Mouse (Mus musculus): ENCODE results near the gene Ano1.

The Ano1 gene

DNA sequence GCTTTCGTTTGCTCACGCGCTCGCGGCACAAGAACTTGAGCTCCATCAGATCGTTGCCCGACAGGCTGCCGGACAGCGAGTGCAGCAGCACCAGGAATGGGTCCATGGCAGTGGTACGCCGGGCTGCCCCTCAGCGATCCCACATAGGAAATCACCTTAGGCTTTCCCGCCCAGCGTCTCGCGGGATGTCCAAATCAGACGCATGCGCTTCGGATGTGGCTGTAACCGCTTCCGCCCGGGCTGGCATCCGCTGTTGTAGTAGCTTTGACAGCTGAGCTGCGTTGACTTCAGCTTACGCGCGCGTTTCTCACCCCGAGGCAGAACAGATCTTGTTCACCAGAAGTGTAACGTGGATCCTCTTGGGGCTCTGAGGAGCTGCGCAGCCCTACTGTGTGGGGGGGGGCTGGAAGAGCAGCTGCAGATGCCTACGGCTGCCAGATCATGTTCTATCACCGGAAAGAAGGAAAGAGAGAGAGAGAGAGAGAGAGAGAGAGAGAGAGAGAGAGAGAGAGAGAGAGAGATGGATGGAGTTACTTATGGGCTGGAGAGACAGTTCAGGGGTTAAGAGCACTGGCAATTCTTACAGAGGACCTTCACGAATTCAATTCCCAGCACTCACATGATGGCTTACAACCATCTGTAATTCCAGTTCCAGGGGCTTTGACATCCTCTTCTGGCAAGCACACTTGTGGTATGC lies 169.3 kb downstream of the Ano1 start, which contains the start of gene Fadd:
Gene Fadd (minus strand): TSS at position 180 of the 697 bp plus-strand sequence.
- peak; percentile 96 for DNase-seq

- DNase-seq = peak; percentile 95
These were observed 170.1 kb downstream of the Ano1 start for GRCm38 (mm10) chr7:144581559-144582283.

DNA sequence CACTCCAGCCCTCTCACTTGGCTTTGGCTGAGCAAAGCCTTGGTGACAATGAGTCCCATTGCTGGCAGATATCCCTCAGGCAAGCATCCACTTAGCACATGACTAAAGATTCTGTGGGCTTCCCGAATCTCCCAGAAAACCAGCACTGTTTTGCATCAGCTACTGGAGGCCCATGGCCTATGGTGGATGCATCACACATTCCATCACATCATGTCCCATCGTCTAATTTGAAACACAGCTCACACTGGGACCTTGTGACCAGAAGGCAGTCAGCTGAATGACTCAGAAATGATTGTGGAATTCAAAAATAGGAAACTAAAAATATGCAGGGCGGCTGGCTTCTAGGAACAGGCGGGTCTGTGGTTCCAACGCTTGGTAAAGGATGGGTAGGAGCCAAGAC lies 173.9 kb downstream of the Ano1 start:
- DNase-seq = no peak

- DNase-seq = peak; percentile 90
These were observed 179.5 kb downstream of the Ano1 start for GRCm38 (mm10) chr7:144572234-144572633.

DNA sequence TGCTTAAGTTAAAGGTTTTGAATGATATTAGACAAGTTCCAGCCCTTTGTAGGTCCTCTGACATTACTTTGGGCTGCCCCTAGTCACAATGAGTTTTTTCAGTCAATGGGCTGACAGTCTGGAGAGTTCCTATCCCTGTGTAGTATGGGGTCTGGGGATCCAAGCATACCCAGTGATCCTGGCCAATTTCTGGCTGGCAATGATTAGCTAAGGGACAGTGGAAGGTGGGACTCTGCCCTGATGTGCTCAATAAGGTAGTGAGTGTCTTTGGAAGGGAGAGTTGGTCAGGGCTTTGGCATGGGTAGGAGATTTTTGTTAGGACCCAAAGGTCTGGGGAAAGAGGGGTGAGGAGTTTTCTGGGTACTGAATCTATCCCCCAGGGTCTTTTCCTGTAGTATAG lies 180.2 kb downstream of the Ano1 start:
- DNase-seq = peak; percentile 94

DNA sequence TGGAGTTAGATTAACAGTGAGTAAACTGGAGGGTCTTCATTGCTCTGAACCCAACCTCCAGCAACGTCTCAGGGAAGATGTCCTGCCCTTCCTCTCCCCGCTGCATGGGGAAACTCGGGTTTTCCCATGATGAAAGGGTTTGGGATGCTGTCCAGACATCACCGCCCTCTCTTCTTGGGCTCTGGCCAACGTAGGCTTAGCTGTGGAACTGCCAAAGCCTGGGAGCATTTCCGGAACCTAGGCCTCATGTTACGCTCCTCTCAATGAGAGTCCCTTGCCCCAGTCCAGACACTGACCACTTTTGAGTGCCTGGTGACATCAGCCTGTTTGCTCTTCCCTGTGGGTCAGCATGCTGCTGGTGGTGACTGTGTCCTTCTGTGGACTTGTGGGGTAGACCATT lies 182.3 kb downstream of the Ano1 start:
- DNase-seq = peak; percentile 58

DNA sequence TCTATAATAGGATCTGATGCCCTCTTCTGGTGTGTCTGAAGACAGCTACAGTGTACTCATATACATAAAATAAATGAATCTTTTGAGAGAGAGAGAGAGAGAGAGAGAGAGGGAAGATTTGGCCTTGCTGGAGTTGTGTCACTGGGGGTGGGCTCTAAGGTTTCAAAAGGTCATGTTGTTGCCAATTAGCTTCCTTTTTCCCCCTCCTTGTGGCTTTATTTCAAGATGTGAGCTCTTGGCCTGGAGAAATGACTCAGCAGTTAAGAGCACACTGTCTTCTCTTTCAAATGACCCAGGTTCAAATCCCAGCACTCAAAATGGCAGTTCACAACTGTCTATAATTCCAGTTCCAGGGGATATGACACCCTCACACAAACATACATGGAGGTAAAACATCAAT lies 183.7 kb downstream of the Ano1 start:
- no peak for DNase-seq

GRCm38 (mm10) chr7:144566921-144567682 lies 184.7 kb downstream of the Ano1 start:
- no peak for DNase-seq

- DNase-seq = peak; percentile 50
These were observed 188.2 kb downstream of the Ano1 start for GRCm38 (mm10) chr7:144563456-144564155.

- peak; percentile 57 for DNase-seq
These were observed 189.8 kb downstream of the Ano1 start for GRCm38 (mm10) chr7:144562016-144562415.

DNA sequence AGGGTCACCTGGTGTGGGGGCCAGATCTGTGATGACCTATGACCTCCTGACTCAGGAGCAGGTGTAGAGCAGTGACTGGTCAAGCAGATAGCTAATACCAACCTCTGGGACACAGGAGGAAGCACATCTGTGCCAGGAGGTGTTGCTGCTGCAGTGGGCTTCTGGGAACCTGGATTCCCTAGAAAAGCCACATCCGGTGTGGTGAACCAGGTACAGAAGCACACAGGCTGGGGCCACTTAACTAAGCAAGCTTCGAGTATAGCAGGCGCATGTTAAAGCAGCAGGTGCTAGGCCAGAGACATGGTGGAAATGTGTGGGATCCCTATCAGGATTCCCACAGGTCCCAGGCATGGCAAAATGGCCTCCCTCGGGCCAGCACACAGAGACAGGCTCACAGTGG lies 191.2 kb downstream of the Ano1 start:
- DNase-seq = no peak

DNA sequence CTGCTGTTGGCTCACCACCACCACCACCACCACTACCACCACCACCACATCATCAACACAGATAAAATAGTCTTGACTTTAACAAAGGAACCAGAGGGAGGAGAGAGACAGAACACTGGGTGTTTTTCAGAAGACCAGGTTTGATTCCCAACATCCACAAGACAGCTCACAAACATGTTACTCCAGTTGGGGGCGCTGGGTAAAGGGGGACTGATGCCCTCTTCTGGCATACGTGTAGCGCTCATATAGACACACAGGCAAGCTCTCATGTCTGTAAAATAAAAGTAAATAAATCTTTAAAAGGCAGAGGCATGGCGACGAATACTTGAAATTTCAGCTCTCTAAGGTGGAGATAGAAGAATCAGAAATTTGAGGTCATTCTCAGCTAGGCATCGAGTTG lies 193.2 kb downstream of the Ano1 start:
- no peak for DNase-seq

DNA sequence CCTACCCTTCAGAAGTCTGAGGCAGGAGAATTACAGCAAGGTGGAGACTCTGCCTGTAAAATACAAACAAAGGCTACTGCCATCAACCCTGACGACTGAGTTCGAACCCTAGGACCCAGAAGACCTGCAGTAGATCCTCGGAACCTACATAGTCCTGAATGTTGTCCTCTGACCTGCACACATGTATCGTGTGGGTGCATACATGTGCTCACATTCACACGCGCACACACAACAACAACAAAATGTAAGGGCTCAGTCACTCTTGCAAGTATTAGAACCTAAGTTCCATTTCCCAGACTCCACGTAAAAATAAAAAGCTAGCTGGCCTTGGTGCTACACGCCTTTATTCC lies 197.7 kb downstream of the Ano1 start:
- DNase-seq = no peak

DNA sequence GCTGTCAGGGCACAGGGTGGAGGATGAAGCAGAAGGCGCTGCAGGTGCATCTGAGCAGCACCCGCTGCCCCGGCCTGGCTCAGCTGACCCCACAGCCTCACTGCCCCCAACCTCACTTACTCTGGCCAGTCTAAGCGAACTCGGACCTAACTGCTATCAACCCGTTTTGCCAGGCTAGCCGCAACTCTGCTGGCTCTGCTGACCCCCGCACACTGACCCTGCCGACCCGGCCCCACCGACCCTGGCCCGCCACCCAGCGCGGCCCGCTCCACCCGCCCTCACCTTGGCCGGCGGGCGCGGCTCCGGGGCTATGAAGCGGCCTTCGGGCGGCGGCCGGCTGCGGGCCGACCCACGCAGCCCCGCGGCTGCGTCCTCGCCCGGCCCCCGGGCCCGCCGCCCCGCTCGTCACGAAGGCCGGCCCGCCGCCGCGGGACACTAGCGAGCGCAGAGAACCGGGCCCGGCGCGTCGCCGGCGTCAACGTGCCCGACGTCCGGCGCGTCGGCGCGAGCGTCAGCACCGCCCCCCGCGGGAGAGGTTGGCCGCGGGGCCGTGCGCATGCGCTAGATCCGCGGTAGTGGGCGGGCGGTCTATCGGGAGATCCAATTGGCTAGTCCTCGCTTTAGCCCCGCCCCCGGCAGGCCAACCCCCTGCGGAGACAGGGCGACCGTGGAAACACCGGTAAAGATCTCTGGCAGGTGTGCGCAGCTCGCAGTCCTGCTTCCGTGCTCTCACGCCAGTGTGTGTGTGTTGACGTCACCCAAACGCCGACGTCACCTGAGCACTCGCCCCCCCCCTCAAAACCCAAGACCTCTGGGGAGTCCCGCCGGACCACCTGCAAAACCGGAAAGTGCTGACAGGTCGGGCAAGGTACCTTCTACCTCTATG lies 198.3 kb downstream of the Ano1 start, which contains the start of gene Ppfia1:
Gene Ppfia1 (minus strand): TSS at position 493 of the 886 bp plus-strand sequence.
- DNase-seq = peak; percentile 98

DNA sequence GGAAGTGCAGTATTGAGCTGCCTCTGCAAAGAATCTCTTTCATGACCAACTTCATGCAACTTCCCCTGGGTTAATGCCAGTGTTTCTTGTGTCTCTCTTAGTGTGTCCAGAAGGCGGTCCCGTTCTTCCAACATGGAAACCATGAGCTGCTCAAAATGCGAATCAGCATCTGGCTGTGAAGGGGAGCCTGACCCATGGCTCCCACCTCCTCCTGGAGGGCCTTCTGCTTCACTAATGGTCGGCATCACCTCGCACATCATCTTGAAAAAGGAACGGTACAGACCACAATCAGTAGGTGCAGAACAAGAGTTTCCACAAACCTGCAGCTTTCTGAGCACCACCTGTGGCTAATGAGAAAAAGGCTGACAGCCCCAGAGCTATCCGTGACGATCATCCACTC lies 199.5 kb downstream of the Ano1 start:
- DNase-seq = no peak

- DNase-seq = no peak
These were observed 201.0 kb downstream of the Ano1 start for GRCm38 (mm10) chr7:144550811-144551210.

DNA sequence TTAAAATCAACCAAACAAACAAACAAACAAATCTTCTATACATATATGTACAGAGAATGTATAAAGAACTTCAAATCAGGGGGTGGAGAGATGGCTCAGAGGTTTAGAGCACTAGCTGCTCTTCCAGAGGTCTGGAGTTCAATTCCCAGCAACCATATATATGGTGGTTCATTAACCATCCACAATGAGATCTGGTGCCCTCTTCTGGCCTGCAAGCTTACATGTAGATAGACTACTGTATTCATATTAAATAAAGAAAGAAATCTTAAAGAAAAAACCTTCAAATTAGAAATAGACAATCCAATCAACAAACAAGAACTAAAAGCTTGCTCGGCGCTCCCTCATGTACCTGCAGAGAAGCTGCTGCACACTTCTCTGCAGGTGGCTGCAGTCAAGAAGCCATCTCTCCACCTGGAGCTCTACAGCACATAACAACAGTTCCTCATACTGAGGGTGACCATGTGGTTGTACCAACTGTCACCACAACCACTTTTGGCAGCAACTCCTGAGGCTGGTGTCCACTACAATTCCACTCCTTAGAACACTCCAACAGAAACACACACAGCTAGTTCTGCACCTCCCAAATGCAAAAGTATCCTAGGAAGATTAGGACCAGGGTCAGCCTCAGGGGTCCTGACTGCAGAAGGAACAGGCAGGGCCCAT lies 201.7 kb downstream of the Ano1 start:
- no peak for DNase-seq

DNA sequence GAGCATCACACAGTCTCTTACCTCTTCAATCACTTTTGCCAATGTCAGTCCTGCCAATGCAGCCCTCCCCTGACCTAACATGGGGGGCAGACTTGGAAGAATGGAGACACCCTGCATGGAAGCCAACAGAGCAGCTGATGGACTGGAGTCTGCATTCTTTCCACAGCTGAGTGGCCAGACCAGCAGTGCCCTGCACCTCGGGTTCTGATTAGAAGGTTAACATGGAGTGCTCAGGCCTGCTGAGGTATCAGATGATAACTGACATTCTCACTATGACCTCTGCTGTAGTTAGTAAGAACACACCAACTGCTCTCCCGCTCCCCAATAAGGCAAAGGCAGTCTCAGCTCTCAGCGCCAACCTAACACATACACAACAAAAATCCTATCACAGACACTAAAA lies 206.5 kb downstream of the Ano1 start:
- DNase-seq = peak; percentile 47

DNA sequence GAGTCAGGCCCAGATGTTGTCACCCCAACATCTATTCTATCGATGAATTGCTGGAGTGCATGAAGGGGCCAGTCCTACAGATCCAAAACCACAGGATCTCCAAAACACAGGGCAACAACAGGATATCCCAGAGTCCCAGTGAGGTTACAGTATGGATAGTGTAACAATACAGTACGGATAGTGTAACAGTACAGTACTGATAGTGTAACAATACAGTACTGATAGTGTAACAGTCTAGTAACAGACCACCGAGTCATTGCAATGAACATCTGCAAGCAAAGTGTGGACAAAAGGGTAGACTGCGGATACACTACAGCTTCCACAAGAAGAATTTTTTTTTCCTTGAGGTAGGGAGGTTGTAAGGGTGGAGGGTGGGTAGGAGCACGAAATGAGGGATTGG lies 210.4 kb downstream of the Ano1 start:
- no peak for DNase-seq

- no peak for DNase-seq
These were observed 212.6 kb downstream of the Ano1 start for GRCm38 (mm10) chr7:144539146-144539545.

All from kidney, adult 9 months (tissue).